ENCODE assay signal across 9 mouse cellular contexts in genomic region chr4:103619946-103620371, GRCm38 (mm10). TPM values are rescaled to one million over a fixed set of nuclear protein-coding genes. Genes with fewer than 3 reads are reported as not detected.
DNase-seq lines count a peak whose midpoint lies in the region; ATAC-seq and TF ChIP-seq lines count a peak whose summit lies in the region.
"Had no signal": no experiment of that assay in that cellular context is flagged by ENCODE, and none has a peak within 500 bp of the region (broad histone marks: within the 10 kb centered on the region; RNA-seq: fewer than 3 reads in every experiment).

No protein-coding gene starts in this region.

- ATAC-seq in embryonic facial prominence, embryonic 11.5 days (replicated peaks; ENCODE audit: insufficient number of reproducible peaks, low FRiP score, low TSS enrichment, low read depth): no peak
- ATAC-seq in hindbrain, postnatal 0 days: peak; percentile 33; the same call in 1 of the 2 replicates
- ATAC-seq in midbrain, embryonic 13.5 days: peak; percentile 22; the same call in 1 of the 2 replicates

- H3K9me3 ChIP-seq in ES-Bruce4 (replicated peaks; ENCODE audit: control insufficient read depth, insufficient read depth, low read length, poor library complexity, severe bottlenecking): no peaks in the 10 kb centered on the region
- H3K9me3 ChIP-seq in embryonic facial prominence, embryonic 11.5 days (replicated peaks; ENCODE audit: control insufficient read depth, low read length): no peaks in the 10 kb centered on the region
- no peaks in the 10 kb centered on the region for H3K9me3 ChIP-seq in hindbrain, postnatal 0 days (ENCODE audit: low read length)
- no peaks in the 10 kb centered on the region for H3K9me3 ChIP-seq in midbrain, embryonic 13.5 days

- no peak overlapping the region for H3K27ac ChIP-seq in heart, adult 2 months
- no peak overlapping the region for H3K27ac ChIP-seq in ES-Bruce4 (ENCODE audit: insufficient read depth, low read length)
- H3K27ac ChIP-seq in embryonic facial prominence, embryonic 11.5 days (replicated peaks; ENCODE audit: low read depth, low read length): no peak overlapping the region
- peak overlapping the region; percentile 78 for H3K27ac ChIP-seq in hindbrain, postnatal 0 days
- H3K27ac ChIP-seq in midbrain, embryonic 13.5 days: peak overlapping the region; percentile 76

- H3K4me2 ChIP-seq in embryonic facial prominence, embryonic 11.5 days (ENCODE audit: low read depth, low read length): peak overlapping the region; percentile 63
- H3K4me2 ChIP-seq in hindbrain, postnatal 0 days (ENCODE audit: low read depth, low read length): peak overlapping the region; percentile 56
- H3K4me2 ChIP-seq in midbrain, embryonic 13.5 days (replicated peaks): peak overlapping the region; percentile 68

- 2% methylated on average over 28 of the region's 28 CpGs for WGBS in heart, adult 2 months
- WGBS in embryonic facial prominence, embryonic 11.5 days: under 1% methylated on average over 28 of the region's 28 CpGs
- under 1% methylated on average over 28 of the region's 28 CpGs for WGBS in hindbrain, postnatal 0 days
- 0% methylated on average over 28 of the region's 28 CpGs for WGBS in midbrain, embryonic 13.5 days

- no peaks in the 10 kb centered on the region for H3K27me3 ChIP-seq in heart, adult 2 months (ENCODE audit: control insufficient read depth, insufficient read depth, low read length)
- H3K27me3 ChIP-seq in ES-Bruce4 (ENCODE audit: control insufficient read depth, insufficient read depth, low read length, poor library complexity, severe bottlenecking): 0 out of 2 replicates have a peak, but pooled peaks cover 5% of the 10 kb centered on the region
- peaks cover 34% of the 10 kb centered on the region for H3K27me3 ChIP-seq in embryonic facial prominence, embryonic 11.5 days (ENCODE audit: control insufficient read depth, insufficient read depth, low read length)
- peaks cover 7% of the 10 kb centered on the region; the same call in 1 of the 2 replicates for H3K27me3 ChIP-seq in hindbrain, postnatal 0 days (ENCODE audit: insufficient read depth, low read length)
- H3K27me3 ChIP-seq in midbrain, embryonic 13.5 days: peaks cover 50% of the 10 kb centered on the region

- no peak for TF ChIP-seq CTCF in heart, adult 2 months (IDR thresholded peaks at IDR 0.05)
- no peak for TF ChIP-seq CTCF in ES-Bruce4 (IDR thresholded peaks at IDR 0.05; ENCODE audit: low read depth, low read length)
- TF ChIP-seq CTCF in hindbrain, postnatal 0 days (IDR thresholded peaks at IDR 0.05; ENCODE audit: low read depth): no peak

- no peak for TF ChIP-seq POLR2A in heart, adult 2 months (IDR thresholded peaks at IDR 0.05; ENCODE audit: insufficient read depth, low read depth, low read length)
- TF ChIP-seq POLR2A in ES-Bruce4 (IDR thresholded peaks at IDR 0.05; ENCODE audit: insufficient read depth, low read length): no peak

- intact Hi-C loops in heart, adult 2 months (cut with DNase I): no loop called here

- DNase-seq in heart, adult 11 months: peak; percentile 65
- DNase-seq in heart, adult 2 months: no peak
- DNase-seq in embryonic facial prominence, embryonic 11.5 days (ENCODE audit: low spot score): peak; percentile 19
- peak; percentile 56 for DNase-seq in hindbrain, postnatal 0 days (ENCODE audit: low spot score)
- DNase-seq in ovary, postnatal 14 days (ENCODE audit: low spot score): no peak
- DNase-seq in urinary bladder, postnatal 10 days (ENCODE audit: low spot score): no peak

- no peaks in the 10 kb centered on the region for H3K79me2 ChIP-seq in heart, adult 2 months (replicated peaks; ENCODE audit: control insufficient read depth, insufficient read depth, low read length)

- H3K4me3 ChIP-seq in heart, adult 2 months: no peak overlapping the region
- peak overlapping the region; percentile 45 for H3K4me3 ChIP-seq in ES-Bruce4 (ENCODE audit: low read depth, low read length)
- peak overlapping the region; percentile 37 for H3K4me3 ChIP-seq in embryonic facial prominence, embryonic 11.5 days (ENCODE audit: low read depth, low read length)
- peak overlapping the region; percentile 48 for H3K4me3 ChIP-seq in hindbrain, postnatal 0 days (ENCODE audit: low read length)
- H3K4me3 ChIP-seq in midbrain, embryonic 13.5 days (replicated peaks): peak overlapping the region; percentile 52
- H3K4me3 ChIP-seq: erythroblast, embryonic 14.5 days had no signal

- H3K36me3 ChIP-seq in heart, adult 2 months (ENCODE audit: control insufficient read depth, insufficient read depth, low read length): no peaks in the 10 kb centered on the region
- H3K36me3 ChIP-seq in ES-Bruce4 (ENCODE audit: control insufficient read depth, insufficient read depth, low read length, poor library complexity, severe bottlenecking): no peaks in the 10 kb centered on the region
- no peaks in the 10 kb centered on the region for H3K36me3 ChIP-seq in embryonic facial prominence, embryonic 11.5 days (replicated peaks; ENCODE audit: control insufficient read depth, insufficient read depth, low read depth, low read length)
- H3K36me3 ChIP-seq in hindbrain, postnatal 0 days (ENCODE audit: insufficient read depth, low read length): no peaks in the 10 kb centered on the region
- no peaks in the 10 kb centered on the region for H3K36me3 ChIP-seq in midbrain, embryonic 13.5 days

- TF ChIP-seq EP300 in heart, adult 2 months (IDR thresholded peaks at IDR 0.05; ENCODE audit: insufficient read depth, low read depth, low read length): no peak
- TF ChIP-seq EP300 in ES-Bruce4 (IDR thresholded peaks at IDR 0.05; ENCODE audit: insufficient read depth, low read depth, low read length): no peak

- H3K4me1 ChIP-seq in heart, adult 2 months (ENCODE audit: control insufficient read depth, insufficient read depth, low read length): no peaks in the 10 kb centered on the region
- no peaks in the 10 kb centered on the region for H3K4me1 ChIP-seq in ES-Bruce4 (ENCODE audit: control insufficient read depth, insufficient read depth, low read length)
- no peaks in the 10 kb centered on the region for H3K4me1 ChIP-seq in embryonic facial prominence, embryonic 11.5 days (ENCODE audit: control insufficient read depth, insufficient read depth, low read length)
- no peaks in the 10 kb centered on the region for H3K4me1 ChIP-seq in hindbrain, postnatal 0 days (ENCODE audit: insufficient read depth, low read length)
- H3K4me1 ChIP-seq in midbrain, embryonic 13.5 days (replicated peaks): peaks cover 25% of the 10 kb centered on the region

- H3K9ac ChIP-seq in heart, adult 2 months (ENCODE audit: low read depth, low read length): no peak overlapping the region
- H3K9ac ChIP-seq in ES-Bruce4 (ENCODE audit: low read depth, poor library complexity, severe bottlenecking): no peak overlapping the region
- H3K9ac ChIP-seq in embryonic facial prominence, embryonic 11.5 days (replicated peaks; ENCODE audit: low read length): peak overlapping the region; percentile 13; the same call in 1 of the 2 replicates
- peak overlapping the region; percentile 57 for H3K9ac ChIP-seq in hindbrain, postnatal 0 days (replicated peaks; ENCODE audit: low read length)
- H3K9ac ChIP-seq in midbrain, embryonic 13.5 days (replicated peaks): peak overlapping the region; percentile 64

RNA-seq across cellular contexts. Expression of gene Dab1, which starts 0.8 kb away (rescaled TPM):
- total RNA-seq in heart, adult 2 months (2021): under 1 TPM in 1 of 2 experiments, not detected in 1; 0.21 TPM
- polyA plus RNA-seq in heart, adult 2 months (2012; rRNA removed): not detected in 2 replicates
- polyA plus RNA-seq in ES-Bruce4 (2011; ENCODE audit: insufficient read depth, insufficient read length, low read depth, missing spikeins): 4.8 and 5.2 TPM in 2 replicates
- polyA plus RNA-seq in embryonic facial prominence, embryonic 11.5 days (2014; fragmentation: Nextera tagmentation; extraction: Ambion mirVana): 17.6 and 19.3 TPM in 2 replicates
- 34.1 and 38.2 TPM in 2 replicates for total RNA-seq in hindbrain, postnatal 0 days (2014; rRNA removed)
- polyA plus RNA-seq in hindbrain, postnatal 0 days (2015; fragmentation: Nextera tagmentation; extraction: Ambion mirVana): 75.3 and 76.2 TPM in 2 replicates
- polyA plus RNA-seq in midbrain, embryonic 13.5 days (2015; fragmentation: Nextera tagmentation; extraction: Ambion mirVana): 111 and 114 TPM in 2 replicates
- polyA plus RNA-seq: erythroblast, embryonic 14.5 days had no signal

Comparison
In these comparisons a context has a peak if more than half of its experiments do, and no peak if none do; other contexts are left out.
1. DNase-seq: peak in heart, adult 11 months (single experiment), embryonic facial prominence, embryonic 11.5 days (single experiment) and hindbrain, postnatal 0 days (single experiment); none in heart, adult 2 months (0 of 2), ovary, postnatal 14 days (single experiment) and urinary bladder, postnatal 10 days (single experiment).
2. H3K27ac ChIP-seq: peak in hindbrain, postnatal 0 days (single experiment) and midbrain, embryonic 13.5 days (single experiment); none in heart, adult 2 months (single experiment), ES-Bruce4 (single experiment) and embryonic facial prominence, embryonic 11.5 days (single experiment).
3. H3K9ac ChIP-seq: peak in embryonic facial prominence, embryonic 11.5 days (single experiment), hindbrain, postnatal 0 days (single experiment) and midbrain, embryonic 13.5 days (single experiment); none in heart, adult 2 months (single experiment) and ES-Bruce4 (single experiment).
4. Peak in every context shown above with its lines, with median percentiles within 50 percentile points of each other: H3K4me2 ChIP-seq.